Mouse (Mus musculus): Measurements from ENCODE around the gene Hmcn1.
A peak's percentile ranks its signal among the peaks of the same experiment; 100 is the strongest.

Gene Hmcn1

DNA sequence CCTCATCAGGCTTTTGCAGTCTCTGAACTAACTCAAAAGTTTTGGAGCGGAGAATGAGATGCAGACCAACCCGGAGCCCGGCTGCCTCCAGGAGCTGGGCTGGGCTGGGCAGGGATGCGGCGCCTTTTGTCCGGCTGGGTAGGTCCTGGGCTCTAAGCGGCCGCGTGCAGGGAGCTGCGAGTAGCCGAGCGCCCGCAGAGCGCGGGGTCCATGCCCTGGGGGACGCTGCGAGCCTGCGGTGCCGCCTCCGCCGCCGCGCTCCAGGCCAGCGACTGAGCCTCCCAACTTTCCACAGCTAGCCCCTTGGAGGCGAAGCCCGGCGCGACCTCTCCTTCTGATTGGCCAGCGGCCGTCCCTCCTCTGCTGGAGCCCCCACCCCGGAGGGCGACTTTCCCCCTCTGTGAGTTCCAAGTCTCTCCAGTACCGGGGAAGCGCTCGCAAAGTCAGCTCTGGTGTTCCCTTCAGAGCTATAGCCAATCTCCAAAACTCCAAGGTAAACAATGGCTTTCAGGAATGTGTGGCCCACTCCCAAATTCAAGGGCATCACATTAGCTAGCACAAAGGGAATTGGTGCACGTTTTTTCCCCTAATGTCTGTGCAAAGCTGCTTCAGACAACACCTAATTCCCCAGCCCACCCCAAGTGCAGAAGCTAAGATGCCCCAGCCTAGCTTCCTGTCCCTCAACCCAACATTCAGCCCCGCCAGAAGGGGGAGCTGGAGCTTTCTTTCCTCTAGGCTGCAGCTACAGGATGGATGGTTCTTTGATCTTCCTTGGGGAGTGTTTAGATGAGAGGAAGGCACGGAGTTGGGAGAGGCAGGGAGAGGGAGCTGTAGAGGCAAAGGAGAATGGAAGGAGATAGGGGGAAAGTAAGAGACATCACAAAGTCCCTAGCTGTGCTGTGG is at the start of gene Hmcn1:
Hmcn1 (minus strand) TSS at position 274 of the 903 bp plus-strand sequence.
- peak; percentile 74 for DNase-seq

DNA sequence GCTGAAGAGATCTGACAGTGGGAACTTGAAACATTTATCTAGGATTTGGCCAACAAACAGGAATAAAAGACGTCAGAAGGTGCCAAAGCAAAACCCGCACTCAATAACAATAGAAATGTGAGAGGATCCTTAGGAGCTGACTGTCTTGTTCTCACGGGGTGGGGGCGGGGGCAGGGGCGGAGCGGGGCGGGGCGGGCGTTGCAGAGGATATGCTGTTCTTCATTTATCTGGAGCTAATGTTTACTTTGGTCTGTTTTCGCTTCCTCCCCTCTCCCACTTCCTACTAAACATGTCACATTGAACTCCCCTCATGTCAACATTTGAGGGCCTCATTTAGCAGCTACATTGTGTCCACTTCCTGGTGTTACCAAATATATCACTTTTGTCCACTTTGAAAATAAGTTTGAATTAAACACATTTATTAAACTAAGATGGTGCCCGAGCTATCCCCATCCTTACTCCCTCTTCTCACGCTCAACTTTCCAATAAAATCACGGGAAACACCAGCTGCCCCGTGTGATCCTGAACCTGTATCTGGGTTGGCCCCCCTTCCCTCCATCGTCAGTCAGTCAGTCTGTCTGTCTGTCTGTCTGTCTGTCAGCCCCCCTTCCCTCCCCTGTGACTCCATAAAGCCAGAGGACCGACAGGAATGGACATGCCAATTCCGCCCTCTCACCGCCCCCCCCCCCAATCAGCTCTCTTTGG is 47.9 kb upstream of the Hmcn1 start:
- DNase-seq: no peak

DNA sequence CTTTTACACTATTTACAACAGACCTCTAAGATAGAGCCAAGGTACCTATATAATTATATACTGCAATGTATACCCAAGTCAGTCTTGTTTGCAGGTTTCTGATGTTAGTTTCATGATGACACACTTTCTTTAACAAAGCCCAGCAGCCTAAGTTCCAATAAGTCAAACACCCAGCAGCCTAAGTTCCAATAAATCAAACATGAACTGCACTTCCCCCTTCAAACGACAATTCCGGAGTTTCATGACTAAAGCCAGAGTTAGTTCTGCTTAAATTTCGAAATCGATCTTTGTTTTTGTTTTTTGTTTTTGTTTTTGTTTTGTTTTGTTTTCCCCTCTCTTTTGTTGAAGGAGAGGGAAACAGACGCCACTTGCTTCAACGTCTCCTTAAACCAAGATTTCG is 47.1 kb upstream of the Hmcn1 start:
- no peak for DNase-seq

DNA sequence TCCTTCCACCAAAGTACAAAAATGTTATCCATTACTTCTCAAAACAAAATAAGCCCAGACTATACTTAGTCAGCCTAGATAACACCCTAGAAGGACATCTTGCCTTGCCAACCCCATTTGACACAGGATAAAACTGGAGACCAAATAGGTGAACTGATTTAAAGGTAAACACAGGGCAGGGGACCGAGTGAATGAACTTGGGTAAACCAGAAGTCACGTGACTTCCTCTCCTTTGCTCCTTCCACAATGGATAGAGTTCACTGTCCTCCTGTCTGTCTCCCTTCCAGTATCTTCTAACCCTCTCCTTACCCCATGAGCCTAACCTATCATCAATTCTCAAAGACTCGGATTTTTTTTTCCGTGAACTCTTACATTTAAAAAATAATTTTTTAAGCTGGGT is 46.0 kb upstream of the Hmcn1 start:
- no peak for DNase-seq

DNA sequence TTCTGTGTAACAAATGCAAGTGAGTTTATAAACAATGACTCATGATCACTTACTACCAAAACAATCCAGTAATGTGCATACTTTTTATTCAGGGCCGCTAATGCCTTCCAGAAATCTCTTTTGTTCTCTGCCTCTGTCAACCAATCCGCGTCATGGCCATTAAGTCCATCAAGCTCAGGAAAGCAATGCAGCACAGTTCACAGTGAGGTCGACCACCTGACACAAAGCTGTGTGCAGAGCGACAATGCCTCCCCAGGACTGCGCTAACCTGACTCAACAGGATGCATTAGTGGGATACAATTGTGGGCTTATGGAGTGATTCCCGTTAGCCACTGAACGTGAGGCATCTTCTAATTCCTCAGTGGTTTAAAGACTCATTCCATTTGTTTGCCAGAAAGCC is 45.3 kb upstream of the Hmcn1 start:
- DNase-seq: no peak

DNA sequence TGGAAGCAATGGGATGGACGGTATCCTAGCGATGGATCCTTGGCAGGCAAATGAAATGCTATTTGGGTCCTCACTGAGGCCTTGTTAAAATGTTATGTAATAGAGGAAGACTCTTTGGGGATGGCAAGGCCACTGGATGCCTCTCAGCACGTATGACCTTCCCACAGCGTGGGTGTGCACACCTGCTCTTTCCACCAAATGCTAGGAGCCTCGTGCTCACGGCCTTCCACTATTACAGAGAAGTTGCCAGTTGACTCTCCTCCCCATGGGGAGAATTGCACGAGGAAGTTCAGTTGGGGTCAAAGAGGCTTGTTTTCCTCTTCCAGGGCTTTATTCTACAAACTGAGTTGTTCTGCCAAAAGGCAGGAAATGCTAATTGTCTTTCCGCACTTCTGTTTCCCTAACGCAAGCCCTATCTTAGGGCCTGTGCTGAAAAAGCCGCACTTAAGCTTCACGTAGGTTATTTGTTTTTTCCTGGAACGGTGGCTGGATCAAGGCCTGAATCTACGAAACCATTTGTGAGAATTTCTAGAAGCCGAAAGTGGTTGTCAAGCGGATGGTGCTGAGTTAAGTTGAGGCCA is 43.3 kb upstream of the Hmcn1 start:
- no peak for DNase-seq

DNA sequence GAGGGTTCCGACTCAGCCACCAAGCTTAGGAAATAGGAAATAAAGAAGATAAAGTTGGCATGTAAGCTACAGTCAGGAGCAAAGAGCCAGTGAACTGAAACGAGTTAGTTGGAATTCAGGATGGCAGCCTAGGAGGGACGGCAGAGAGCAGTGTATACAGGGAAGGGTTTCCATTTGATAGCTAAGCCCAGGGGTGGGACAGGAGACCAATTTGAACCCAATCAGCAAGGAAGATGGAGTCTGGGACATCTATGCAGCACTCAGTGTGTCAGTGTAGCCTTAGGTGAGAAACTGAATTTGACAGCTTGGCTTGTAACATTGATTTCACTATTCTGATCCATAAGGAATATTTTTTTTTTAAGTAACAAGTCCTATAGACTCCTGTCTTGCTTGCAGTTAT is 42.5 kb upstream of the Hmcn1 start:
- DNase-seq: no peak

DNA sequence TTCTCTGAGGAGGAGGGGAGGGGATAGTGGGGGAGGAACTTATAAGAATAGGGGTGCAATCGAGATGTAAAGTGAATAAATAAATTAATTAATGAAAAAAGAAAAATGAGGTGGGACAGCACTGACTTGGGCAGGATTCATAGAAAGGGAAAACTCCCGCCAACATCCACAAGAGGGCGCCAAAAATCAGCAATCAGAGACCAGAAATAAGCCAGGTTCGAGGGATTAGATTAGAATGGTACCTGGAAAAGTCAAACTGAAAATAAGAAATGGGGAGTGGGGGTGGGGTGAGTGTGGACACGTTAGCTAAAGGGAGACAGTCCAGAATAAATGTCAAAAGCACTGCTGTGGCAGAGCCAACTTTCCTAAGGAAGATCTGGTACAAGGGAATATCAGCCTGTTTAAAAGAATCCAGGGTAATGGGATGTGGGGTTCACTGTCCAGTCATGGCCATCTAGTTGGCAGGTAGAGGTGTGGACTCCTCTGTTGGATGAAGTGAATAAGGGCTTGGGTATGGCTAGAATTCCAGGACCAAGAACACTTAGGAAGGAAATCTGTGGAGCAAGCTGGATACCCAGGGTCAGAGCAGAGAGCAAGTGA is 41.9 kb upstream of the Hmcn1 start:
- DNase-seq: peak; percentile 58

DNA sequence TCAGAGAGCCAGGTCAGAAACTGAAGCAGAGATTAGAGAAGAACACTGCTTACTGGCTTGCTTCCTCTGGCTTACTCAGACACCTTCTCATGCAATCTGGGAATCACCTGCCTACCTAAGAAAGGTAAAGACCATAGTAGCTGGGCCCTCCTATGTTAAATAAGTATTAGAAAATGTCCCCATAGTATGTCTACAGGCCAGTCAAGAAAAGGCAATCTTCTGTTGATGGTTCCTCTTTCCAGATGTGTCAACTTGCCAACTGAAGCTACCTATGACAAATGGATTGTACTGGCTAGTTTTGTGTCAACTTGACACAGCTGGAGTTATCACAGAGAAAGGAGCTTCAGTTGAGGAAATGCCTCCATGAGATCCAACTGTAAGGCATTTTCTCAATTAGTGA is 40.1 kb upstream of the Hmcn1 start:
- no peak for DNase-seq

DNA sequence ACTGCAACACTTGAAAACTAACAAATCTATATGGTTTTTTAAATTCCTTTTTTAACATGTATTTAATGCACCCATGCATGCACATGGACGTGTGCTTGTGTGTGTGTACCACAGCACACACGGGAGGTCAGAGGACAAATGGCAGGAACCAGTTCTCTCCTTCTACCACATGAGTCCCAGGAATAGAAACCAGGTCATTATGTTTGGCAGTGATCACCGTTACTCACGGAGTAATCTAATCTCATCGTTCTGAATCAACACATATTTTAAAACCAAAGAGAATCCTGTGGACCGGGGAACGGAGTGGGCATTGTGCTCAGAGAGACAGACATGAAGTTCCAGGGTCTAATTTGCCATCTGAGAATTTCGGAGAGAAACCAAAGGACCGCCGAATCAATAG is 38.3 kb upstream of the Hmcn1 start:
- no peak for DNase-seq

DNA sequence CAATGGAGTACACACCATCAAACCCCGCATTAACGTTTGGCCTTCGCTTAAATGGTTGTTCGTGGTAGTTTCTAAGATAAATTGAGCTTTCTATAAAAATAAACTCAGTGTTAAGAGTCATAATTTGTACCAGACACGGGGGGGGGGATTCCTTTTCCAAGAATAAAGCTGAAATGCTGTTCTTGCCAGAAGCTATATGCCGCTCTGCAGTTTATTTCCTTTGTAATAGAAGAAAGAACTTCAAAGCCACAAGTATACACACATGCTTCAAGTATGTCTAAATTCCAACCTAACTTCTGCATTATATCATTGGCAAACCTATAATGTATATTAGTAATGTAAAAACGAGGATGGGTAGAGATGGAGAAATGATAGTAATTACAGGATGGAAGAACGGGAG is 37.9 kb upstream of the Hmcn1 start:
- no peak for DNase-seq

DNA sequence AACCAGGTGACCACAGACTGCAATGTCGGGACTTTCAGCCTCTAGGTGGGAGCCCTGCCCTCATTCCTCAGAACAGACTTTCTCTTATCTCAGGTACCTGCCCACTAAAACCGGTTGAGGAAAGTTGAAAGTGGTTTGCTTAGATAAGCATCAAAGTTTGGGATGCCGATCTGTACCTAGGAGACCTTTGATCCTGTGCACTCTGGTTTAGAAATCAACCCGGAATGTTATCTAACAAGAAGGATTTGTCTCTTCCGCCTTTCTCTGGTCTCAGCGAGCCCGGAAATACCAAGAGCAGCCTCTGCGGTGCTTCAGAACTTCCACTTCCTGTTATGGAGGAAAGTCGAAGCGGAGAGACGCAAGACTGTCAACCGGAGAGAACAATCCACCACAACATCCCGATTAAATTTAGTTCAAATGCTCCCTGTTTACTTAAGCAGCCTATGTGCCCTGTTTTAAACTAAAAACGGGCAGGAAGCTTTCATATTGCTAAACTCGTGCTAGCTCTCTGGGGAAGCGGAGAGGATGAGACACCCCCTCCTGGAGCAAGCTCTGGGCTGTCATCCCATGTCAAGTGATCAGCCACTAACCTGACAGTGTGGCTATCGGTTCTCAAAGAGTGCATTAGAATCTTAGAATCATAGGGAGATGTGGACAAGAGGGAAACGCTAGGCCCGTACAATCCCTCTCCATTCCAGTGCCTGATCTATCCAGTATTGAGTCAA is 32.0 kb upstream of the Hmcn1 start:
- DNase-seq: peak; percentile 73

DNA sequence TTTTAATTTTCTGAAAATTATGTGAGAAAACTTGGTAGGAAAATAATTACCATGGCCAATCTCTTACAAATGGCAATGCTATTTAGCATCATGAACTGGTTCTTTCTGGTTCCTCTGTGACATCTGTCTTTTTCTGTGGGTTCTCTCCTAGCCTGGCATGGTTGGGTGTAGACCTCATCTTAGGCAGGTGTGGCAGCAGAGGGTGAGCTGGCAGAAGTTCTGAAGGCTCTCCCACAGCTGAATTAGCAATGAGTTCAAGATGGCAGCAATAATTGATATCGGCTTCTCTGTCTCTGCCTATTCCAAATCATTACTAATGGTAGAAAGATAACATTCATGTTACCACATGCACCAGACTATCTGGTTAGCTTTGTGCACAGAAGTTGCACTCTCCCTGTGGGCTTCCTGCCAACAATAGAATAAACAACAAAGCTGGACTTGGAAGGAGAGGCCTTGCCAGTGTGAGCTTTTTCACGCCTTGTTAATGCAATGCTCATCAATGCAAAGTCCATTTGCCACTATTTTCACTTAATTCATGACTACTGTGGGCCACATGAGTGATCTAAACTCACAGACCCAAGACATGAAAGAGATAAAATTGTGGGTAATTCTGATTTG is 26.1 kb upstream of the Hmcn1 start:
- no peak for DNase-seq

DNA sequence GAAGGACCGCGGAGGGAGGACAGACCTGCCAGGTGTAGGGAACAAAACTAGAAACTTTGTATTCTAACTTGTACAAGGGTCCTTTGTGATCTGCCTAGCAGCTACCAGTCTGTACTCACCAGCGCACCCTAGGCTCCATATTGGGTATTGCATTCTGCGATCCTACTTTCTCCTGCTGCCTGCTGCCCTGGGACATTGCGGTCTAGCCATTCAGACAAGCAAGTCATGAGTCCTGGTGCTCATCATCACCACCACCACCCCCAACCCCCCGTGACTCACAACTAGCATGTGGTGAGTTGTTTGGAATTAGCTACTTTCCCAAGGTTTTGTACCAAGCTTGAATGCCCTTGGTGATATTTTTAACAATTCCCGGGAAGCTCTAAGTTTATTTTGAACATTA is 17.8 kb upstream of the Hmcn1 start:
- peak; percentile 82 for DNase-seq

DNA sequence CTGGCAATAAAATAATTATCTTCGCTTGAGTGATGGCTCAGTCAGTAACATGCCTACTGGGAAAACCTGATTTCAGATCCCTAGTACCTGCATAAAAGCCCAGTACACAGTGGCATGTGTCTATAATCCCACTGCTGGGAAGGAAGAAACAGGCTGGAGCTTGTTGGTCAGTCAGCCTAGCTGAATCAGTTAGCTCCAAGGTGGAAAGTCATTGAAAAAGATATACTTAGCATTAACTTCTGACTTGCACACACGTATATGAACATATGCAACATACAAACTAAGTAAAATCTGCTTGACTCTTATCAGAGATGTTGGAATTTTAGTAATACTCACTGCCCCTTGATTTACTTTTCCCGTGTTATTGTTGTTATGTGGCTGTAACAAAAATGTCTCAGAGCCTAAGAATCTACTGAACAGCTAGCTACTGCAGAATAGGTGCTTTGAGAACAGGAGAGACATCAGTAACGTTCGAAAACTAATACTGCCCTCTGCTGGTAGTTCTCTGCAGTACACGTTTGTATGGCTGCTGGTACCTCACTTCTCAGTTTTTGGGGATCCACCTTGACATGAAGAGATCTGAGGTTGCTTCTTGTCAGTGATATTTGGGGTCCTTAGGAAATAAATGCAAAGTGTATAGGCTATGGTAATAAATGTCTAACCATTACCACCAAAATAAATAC is 16.0 kb upstream of the Hmcn1 start:
- DNase-seq: peak; percentile 73

DNA sequence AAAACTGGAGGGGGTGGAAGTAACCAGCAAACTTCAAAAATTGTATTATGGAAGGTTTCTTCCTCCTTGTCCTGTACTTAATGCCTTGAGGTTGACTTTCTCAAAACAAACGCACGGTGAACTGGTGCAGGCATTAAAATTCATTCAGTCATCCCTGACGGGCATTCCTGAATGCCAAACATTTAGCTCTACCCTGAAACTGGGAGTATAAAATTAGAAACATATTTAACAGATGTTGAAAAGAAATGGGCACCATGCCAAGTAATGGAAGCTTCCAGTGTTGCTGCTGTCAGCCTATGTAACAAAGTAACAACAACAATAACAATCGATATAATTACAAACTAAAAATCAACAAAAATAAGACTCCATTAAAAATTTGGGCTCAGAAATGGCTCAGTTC is 14.5 kb upstream of the Hmcn1 start:
- no peak for DNase-seq

DNA sequence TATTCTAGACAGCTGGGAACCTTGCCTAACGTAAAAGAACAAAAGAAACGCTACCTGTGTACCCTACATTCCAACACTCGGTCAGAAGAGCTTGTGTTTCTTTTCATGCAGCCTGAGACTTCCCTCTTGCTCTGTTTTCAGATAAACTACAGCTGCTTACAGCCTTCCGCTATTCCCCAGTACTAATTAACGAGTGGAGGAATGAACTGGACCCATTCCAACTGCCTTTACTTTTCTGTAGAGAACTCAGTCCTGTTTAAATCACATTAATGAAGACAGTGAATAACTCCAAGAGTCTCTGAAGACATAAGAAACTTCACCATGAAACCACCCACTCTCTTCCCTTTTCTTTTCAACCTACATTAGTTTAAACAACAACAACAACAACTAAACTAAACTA is 10.8 kb upstream of the Hmcn1 start:
- DNase-seq: no peak

DNA sequence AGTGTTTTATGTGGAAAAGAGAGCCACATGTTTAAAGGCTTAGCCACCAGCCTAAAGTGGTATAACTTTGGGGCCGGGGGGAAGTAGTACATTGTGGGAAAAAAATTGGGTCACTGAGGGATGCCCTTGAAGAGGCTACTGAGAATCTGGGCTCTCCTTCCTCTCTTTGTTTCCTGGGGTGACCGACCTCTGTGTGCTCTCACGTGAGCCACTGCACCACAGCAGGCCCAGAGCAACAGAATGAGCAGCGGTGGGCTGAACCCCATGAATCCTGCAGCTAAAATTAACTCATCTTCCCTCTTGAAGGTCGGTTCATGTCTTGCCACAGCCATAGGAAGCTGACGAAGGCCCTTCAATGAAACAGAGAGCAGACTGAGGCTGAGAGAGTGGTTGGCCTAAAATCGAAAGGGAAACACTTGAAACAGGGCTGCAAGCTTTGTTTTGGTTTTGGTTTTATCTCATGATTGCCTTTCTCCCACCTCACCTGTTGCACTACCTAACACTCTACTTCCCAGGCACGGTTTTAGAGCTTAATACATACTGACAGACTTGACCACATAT is 8.7 kb upstream of the Hmcn1 start:
- DNase-seq: peak; percentile 16

DNA sequence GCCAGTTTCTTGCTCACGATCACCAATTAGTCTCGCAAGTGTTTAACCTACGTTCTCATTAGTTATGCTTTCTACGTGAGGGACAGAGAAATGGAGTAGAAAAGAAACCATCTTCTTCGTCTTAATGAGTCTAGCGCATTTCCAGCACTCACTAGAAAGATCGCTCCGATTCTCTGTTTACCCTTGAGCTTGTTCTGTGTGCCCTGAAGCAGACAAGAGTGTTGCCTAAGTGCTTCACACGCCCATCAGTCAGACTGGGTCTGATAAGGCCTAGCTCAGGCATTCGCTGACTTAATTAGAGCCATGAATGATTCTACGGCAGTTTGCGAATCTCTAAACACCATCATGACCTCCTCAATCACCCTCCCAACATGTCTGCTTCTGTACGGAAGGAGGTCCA is 7.5 kb upstream of the Hmcn1 start:
- no peak for DNase-seq

DNA sequence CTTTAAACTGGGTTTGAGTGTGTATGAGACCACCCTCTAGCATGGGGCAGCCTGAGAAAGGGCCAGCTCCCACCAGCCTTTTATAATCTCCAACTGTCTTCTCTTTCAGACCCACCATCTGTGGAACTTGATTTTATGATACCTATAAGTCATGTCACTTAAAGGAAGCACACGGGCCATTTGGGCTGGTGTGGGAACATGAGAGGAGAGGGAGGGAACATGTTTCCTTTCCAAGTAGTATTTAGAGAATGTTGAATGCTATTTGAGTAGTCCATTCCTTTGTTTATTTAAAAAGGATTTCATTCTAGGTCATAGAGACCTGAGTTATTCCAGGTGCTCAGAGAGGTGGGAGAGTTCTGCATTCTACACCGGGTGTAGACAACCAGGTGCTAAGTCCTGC is 1.4 kb upstream of the Hmcn1 start:
- DNase-seq: no peak

DNA sequence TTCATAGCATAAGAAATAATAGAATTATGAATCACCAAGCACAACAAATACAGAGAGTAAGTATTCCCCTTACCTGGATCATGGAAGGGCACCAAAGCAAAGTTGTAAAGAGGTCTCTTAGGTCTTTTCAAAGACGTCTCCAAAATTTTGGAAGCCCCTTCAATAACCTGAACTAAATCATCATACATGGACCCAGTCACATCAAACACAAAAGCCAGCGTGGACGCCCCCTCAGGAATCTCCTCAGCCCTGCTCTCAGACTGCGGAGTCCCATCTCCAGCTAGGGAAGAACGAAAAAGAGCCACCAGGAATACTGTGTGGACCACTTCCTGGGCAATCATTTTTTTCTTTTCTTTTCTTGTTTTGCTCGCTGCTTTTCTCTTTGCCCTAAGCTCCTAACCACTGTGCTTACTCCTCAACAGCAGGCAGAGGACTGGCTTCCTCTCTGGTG is 499 bp downstream of the Hmcn1 start:
- no peak for DNase-seq
